Mouse (Mus musculus) embryo, embryonic 10.5 days (tissue): Measurements from ENCODE around the gene St3gal4.

Source experiments
- DNase-seq: peaks from one replicate; pipeline ENCODE4 v3.0.0-alpha.2; 2015; ENCODE audit warnings: low spot score

Gene St3gal4

GRCm38 (mm10) chr9:35128564-35128963, 9.5 kb upstream of the St3gal4 start:
- no peak for DNase-seq

- DNase-seq = no peak
These were observed 8.5 kb upstream of the St3gal4 start for GRCm38 (mm10) chr9:35127561-35127960.

DNA sequence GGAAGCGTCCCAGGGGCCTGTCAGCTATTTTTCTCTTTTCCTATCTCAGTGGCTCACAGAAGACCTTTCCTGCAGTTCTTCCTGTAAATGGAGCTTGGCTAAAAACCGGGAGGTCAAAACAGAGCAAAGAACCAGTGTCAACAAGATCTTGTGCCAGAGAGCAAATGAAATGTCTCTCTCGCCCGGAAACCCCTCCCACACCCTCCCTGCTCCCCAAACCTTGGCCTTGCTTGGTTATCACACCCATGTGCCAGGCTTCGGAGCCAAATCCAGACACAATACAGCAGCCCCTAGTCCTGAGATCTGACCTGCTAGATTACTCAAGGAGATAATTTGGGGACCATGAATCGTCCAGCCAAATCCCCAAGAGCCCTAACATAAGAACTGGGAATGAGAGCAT, 8.1 kb upstream of the St3gal4 start:
- no peak for DNase-seq

DNA sequence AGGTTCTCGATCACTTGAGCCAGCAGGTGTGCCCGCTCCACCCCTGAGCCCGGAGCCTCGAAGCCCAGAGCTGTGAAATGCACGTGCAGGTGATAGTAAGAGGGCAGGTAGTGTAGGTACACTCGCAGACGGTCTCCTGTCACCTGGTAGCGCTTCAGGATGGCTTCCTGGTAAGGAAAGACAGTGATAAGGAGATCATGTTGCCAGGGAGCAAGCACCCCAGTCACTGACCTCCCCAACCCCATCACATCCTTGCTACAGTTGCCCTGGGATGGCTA, 5.5 kb upstream of the St3gal4 start:
- DNase-seq = no peak

DNA sequence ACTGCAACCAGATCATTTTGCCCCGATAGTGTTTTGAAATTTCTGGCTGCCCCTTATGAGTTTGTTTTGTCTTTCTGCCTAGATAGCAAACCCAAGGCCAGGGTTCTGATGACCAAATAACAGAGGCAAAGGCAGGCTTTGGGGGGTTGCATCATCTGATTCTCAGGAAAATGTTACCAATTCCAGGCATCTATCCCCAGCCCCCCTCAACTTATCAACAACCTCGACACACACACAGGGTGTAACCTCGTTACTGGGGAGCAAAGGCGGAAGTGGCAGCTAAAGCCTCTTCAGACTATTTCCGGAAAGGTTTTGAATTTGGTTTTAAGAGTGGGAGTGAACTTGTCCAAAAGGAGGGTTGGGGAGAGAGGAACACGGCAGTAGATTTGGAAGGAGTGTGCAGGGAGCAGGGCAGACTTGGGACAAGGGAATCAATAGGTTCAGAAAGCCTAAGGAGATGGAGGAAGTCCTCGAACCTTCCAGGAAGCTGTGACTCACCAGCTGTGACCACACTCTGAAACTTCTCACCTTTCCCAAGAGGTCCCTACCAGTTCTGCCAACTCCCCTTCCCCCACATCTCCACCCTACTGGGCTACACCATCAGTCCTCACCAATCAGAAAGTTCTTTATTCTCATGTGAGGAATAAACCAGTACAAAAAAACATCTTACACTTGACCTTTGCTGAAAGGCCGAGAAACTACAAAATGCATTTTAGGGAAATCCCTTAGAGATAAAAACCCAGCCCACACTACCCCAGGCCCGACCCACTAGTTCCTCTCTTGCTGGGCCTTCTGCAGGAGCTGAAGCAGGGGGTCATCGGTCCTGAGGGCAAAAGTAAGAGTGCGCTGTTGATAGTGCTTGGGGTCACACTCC, 5.0 kb upstream of the St3gal4 start:
- no peak for DNase-seq

DNA sequence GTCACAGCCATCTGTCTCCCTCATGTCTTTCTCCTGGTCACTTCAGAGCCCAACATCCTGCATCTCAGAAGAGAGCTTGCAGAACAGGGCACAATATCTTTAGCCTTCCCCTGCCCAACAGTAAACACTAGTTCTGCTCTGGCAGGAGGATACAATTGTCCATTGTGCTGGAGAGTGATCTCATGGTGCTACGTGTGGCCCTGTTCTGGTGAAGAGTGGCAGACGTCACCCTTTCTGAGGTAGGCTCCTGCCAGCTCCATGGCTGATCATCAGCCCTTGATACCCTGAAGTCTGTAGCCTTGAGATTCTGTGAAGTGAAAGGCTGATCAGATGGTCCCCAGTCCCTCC, 4.4 kb upstream of the St3gal4 start:
- no peak for DNase-seq

DNA sequence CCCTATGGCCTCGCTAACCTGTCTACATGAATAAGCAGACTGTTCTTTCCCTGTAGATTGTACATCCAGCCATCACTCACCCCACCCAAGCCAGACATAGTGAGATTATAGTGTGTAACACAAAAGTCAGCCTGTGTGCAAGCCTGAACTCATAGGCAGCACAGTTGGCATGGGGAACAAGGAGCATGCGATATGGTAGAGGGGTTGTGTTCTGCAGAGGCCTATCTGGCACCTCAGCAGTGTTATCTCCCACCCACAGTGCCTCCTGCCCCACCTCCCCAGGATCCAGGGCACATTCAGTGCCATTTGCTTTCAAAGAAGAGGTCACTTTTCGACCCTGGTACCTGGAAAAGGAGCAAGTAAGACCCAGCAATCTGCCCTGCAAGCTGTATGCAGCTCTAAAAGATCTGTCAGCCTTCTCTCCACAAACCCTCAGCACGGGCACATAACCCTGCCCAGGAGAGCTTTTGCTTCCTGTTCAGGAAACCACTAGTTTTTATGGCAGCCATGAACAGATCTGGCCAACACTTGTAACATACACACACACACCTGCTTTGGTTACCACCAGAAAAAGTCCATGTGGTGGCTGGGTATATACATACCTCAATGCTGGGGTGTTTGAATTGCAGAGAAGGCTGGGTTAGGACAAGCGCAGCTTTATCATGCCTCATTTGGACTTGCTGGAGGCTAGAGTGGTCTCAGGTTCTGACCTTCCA, 3.6 kb upstream of the St3gal4 start:
- DNase-seq = no peak

DNA sequence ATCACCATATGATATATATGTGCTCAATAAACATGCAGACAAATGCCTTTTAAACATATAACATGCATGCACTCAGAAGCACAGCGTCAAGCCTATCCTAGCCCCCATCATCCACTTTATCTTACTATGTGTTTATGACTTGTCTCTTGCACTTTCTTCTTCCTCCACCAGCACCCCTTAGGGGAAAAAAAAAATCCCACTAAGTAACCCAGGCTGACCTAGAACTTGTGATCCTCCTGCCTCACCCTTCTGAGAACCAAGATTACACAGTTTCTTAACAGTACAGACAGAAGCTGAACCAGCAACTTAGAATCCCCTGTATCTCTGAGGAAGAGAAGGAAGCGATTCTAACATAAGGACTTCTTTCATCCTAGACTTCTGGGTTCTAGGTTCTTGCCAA, 505 bp downstream of the St3gal4 start:
- DNase-seq = no peak

DNA sequence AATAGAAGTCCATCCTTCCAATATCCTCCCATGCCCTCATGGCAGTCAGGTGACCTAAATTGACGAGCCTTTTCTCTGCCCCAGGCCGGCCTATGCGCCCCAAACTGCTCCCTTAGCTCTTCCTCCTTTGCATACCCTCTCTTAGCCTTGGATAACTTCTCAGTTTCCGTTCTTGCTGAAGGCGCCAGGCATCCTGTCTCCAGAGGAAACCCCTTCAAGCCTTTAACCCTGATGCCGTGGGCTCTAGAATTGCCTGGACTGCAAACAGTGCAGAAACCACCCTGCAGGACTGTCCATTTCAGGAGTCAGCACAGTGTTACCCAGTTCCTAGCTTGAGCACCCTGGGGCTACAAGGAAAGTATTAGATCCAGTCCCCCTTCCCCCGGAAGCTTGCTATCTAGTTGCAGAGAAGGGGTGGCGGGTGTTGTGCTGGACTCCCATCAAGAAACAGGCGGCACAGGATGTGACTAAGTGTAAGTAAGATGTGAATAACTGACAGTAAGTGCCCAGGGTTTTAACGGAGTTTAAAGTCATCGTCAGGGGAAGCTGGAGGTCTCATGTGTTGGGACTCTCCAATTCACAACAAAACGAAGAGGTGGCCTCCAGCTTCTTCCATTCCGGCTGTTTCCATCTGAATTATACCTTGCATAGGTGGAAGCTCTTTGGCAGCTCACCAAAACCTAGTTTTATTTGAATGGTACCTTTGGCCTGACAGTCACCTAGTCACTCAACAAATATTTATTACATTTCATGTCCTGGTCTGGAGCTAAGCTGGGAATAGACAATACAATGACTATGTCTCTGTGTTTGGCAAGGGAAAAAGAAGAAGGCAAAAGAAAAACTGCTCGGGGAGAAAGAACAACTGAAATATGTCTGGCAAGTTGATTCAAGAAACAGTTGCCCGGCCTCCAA, 1.4 kb downstream of the St3gal4 start:
- DNase-seq = peak; percentile 59

GRCm38 (mm10) chr9:35116391-35117381, 2.4 kb downstream of the St3gal4 start:
- DNase-seq = peak; percentile 86

DNA sequence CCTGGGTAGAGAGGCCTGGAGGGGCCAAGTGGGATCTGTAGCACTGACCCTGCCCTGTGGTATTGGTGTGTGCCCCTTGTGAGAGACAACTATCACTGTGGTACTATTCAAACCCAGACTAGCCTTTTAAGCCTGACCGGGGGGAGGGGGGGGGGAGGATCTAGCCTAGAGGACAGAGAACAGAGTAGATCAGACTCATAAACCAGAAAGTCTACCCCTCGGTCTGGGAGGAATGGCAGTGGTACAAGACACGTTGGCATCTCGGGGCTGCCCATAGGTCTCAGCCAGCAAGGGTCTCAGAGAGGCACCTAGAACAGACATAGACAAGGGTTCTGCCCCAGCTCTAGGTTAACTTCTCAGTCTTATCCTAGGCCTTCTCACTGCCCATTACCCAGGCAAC, 3.3 kb downstream of the St3gal4 start:
- DNase-seq = no peak

DNA sequence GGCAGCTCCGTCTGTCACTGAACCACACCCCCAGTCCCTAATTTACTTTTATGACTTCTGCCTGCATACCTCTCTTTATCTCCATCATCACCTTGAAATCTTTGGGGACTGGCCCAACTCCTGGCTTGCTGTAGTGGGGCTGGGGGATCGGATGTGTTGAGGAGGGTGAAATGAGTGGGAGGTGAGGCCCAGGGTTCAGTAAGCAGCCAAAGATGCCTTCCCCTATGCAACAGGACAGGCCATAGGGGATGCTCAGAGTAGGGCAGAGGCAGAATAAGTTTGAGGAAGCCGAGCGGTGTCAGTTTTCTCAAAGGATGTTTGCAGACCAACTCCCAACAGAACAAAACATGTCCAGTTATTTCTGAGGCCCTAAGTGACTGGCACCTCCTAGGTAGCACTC, 3.8 kb downstream of the St3gal4 start:
- DNase-seq = no peak

- DNase-seq = no peak
These were observed 4.8 kb downstream of the St3gal4 start for GRCm38 (mm10) chr9:35114234-35114633.

DNA sequence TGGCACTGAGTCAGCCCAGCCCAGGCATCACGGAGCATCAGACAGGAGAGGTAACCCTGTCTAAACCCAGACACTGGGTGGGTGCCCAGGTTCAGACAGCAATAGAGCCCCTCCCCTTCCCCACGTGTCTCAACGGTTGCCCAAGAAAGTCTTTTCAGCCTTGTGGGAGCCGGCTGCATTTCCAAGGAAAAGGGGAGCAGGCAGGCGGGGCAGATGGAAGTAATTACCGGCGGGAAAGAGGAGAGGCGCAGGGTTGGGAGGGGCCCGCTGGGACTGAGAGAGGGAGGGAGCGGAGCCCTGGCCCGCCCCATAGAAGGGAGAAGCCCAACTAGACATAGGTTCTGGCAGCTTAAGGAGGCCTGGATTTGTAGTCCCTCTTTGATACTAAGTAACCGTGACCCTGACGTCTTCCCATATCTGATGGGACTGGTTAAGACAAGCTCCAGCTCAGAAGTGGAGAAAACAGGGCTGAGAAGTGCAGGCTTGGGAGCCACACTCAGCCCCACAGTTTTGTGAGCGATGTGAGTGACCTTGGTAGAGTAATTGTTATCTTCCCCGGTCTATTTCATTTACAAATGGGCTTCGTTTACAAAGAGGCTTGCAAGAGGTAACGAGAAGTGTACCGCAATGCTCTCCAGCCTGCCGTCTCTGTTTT, 7.0 kb downstream of the St3gal4 start:
- peak; percentile 80 for DNase-seq

DNA sequence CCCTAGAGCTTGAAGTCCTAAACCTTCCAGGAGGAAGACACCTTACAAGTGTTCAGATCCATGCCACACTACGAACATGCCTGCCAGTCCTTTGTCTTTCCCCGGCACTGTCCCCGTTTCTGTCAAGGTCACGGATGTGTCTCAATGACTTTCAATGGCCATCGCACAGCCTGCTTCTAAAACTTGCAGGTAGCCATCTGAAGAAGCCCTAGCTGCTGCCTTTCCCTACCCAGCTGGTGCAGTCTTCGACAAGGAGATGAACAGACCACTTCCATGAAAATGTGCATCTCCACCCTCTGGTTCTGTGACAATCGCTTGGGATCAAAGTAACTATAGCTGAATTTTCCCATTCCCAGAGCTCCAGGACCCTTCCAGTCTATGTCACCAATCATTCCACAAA, 7.6 kb downstream of the St3gal4 start:
- DNase-seq = no peak

GRCm38 (mm10) chr9:35110567-35110966, 8.5 kb downstream of the St3gal4 start:
- no peak for DNase-seq

DNA sequence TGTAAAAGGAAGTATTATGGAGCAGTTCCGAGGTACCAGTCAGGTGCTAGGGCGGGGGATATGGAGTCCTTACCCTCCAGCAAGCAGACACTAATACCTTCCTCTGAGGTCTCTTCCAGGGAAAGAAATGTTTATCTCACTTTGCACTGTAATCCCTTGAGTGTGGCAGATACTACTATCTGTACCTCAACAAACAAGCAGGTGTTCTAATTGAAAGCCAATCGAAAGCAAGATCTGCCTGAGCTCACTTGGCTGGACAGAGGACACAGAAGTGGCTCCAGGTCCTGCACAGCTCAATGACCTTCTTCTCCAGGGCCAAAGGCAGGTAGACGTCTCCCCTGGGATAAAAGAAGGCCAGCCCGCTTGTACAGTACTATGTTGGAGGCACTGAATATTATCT, 9.0 kb downstream of the St3gal4 start:
- no peak for DNase-seq

- DNase-seq = peak; percentile 39
These were observed 10.2 kb downstream of the St3gal4 start for GRCm38 (mm10) chr9:35108916-35109315.

DNA sequence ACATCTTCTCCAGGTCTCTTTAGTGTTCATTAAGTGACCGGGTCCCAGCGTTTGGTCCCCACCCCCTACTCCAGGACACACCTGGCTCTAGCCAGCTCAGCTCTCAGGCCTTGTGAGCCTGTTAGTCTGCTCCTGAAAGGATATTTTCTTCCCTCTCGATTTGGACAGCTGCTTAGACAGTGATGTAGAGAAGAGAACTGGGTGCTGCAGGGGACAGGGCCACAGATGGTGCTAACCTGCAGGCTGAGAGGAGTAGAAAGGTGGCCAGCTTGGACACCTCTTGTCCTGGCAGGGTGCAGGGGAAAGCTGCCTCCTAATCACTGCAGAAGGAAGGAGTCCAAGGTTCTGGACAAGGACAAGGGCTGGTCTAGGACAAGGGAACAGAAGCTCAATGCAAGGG, 11.0 kb downstream of the St3gal4 start:
- no peak for DNase-seq

GRCm38 (mm10) chr9:35107396-35107795, 11.7 kb downstream of the St3gal4 start:
- DNase-seq = no peak
